Mouse (Mus musculus): ENCODE results near the gene Agt. TPM values are rescaled to one million over a fixed set of nuclear protein-coding genes. Genes with fewer than 3 reads are reported as not detected.
A peak's percentile ranks its signal among the peaks of the same experiment; 100 is the strongest.

Agt gene
- polyA plus RNA-seq, 1 experiment from 2014 or later, result 0.76 TPM

- Histone ChIP-seq H3K9ac (peak within 1 kb of the TSS; percentile 84), H3K27ac (peak within 1 kb of the TSS; percentile 16; the same call in 1 of the 2 replicates), H3K27me3 (ENCODE audit: control insufficient read depth, insufficient read depth, low read length) (peaks cover 9% of the 10 kb centered on the region; the same call in 1 of the 2 replicates), H3K4me1 (replicated peaks; ENCODE audit: control insufficient read depth, insufficient read depth, low read length) (peaks cover 13% of the 10 kb centered on the region), H3K4me2 (replicated peaks) (peak within 1 kb of the TSS; percentile 89), H3K36me3 (replicated peaks; ENCODE audit: control insufficient read depth, insufficient read depth) (peaks cover 5% of the 10 kb centered on the region), H3K4me3 (replicated peaks; ENCODE audit: low read length) (peak within 1 kb of the TSS; percentile 98), H3K9me3 (ENCODE audit: control insufficient read depth, low read length) (no peaks in the 10 kb centered on the region)
- ATAC-seq (ENCODE audit: low FRiP score) (peak; percentile 99), DNase-seq (ENCODE audit: low spot score) (peak; percentile 94)
- 10% methylated on average over 50 of the region's 50 CpGs for WGBS
Measured at GRCm38 (mm10) chr8:124520249-124521080, 49.0 kb downstream of the Agt start, which contains the start of gene Cog2. Gene Cog2 (plus strand): TSS chr8:124520767.

GRCm38 (mm10) chr8:124517142-124517541 lies 52.4 kb downstream of the Agt start:
- H3K27me3 ChIP-seq (ENCODE audit: control insufficient read depth, insufficient read depth, low read length), result peaks cover 9% of the 10 kb centered on the region; the same call in 1 of the 2 replicates
- no peak for ATAC-seq (ENCODE audit: low FRiP score)
- peaks cover 11% of the 10 kb centered on the region for H3K4me1 ChIP-seq (replicated peaks; ENCODE audit: control insufficient read depth, insufficient read depth, low read length)
- no peak overlapping the region for H3K4me3 ChIP-seq (replicated peaks; ENCODE audit: low read length)
- no peak for DNase-seq (ENCODE audit: low spot score)
- no peak overlapping the region for H3K4me2 ChIP-seq (replicated peaks)
- no peaks in the 10 kb centered on the region for H3K9me3 ChIP-seq (ENCODE audit: control insufficient read depth, low read length)
- WGBS, result 70% methylated on average over 6 of the region's 6 CpGs
- H3K9ac ChIP-seq, result no peak overlapping the region
- no peaks in the 10 kb centered on the region for H3K36me3 ChIP-seq (replicated peaks; ENCODE audit: control insufficient read depth, insufficient read depth)
- H3K27ac ChIP-seq, result no peak overlapping the region

DNA sequence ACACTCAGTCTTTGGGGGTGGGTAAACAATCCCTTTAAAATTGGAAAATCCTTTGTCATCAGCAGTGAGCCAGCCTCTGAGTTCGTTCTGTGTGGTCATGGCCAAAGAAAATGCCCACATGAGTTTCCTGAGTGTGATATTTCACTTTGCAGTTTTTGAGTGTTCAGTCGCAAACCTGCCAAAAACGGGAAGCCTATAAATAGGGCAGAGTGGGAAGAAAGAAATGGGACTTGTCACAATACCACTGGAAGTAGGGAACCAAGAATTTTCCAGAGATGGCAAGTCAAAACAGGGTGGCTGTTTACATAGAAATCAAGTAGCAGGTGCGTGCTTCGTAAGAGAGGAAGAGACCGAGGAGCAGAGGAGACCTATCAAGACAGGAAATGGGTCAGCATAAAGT lies 53.0 kb downstream of the Agt start:
- Histone ChIP-seq H3K9me3 (ENCODE audit: control insufficient read depth, low read length) (no peaks in the 10 kb centered on the region), H3K36me3 (replicated peaks; ENCODE audit: control insufficient read depth, insufficient read depth) (no peaks in the 10 kb centered on the region), H3K27ac (no peak overlapping the region), H3K9ac (no peak overlapping the region), H3K4me3 (replicated peaks; ENCODE audit: low read length) (no peak overlapping the region), H3K27me3 (ENCODE audit: control insufficient read depth, insufficient read depth, low read length) (peaks cover 9% of the 10 kb centered on the region; the same call in 1 of the 2 replicates), H3K4me2 (replicated peaks) (no peak overlapping the region), H3K4me1 (replicated peaks; ENCODE audit: control insufficient read depth, insufficient read depth, low read length) (peaks cover 5% of the 10 kb centered on the region)
- ATAC-seq (ENCODE audit: low FRiP score) (no peak), DNase-seq (ENCODE audit: low spot score) (no peak)
- 74% methylated on average over 6 of the region's 6 CpGs for WGBS

DNA sequence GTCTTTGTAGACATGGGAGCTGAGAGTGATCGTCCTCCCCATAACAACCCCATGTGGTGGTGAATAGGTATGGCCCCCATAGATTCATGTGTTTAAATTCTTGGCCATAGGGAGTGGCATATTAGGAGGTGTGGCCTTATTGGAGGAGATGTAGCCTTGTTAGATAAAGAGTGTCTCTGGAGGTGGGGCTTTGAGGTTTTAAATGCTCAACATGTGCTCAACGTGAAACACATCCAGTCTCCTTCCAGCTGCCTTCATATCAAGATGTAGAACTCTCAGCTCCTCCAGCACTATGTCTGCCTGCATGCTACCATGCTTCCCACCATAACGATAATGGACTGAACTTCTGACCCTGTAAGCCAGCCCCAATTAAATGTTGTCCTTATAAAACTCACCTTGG lies 53.5 kb downstream of the Agt start:
- Histone ChIP-seq H3K36me3 (replicated peaks; ENCODE audit: control insufficient read depth, insufficient read depth) (no peaks in the 10 kb centered on the region), H3K4me2 (replicated peaks) (no peak overlapping the region), H3K27ac (no peak overlapping the region), H3K9ac (no peak overlapping the region), H3K4me3 (replicated peaks; ENCODE audit: low read length) (no peak overlapping the region), H3K4me1 (replicated peaks; ENCODE audit: control insufficient read depth, insufficient read depth, low read length) (peaks cover under 1% of the 10 kb centered on the region; the same call in 1 of the 2 replicates), H3K27me3 (ENCODE audit: control insufficient read depth, insufficient read depth, low read length) (peaks cover 9% of the 10 kb centered on the region; the same call in 1 of the 2 replicates), H3K9me3 (ENCODE audit: control insufficient read depth, low read length) (no peaks in the 10 kb centered on the region)
- ATAC-seq (ENCODE audit: low FRiP score) (no peak), DNase-seq (ENCODE audit: low spot score) (no peak)
- 79% methylated on average over 3 of the region's 3 CpGs for WGBS

DNA sequence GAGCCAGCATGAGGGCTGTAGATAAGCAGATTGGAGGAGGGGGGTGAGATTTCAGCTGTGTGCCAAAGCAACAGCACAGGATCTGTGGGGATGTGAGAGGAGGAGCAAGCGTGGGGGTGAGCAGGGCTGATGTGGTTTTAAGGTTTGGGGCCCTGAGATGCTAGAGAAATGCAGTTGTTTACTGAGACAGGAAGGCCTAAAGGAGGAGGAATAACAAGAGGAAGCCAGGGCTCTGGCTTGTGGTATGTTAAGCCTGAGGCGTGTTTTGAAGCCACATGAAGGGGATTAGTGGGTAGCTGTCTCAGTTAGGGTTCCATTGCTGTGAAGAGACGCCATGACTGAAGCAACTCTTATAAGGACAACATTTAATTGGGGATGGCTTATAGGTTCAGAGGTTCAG lies 60.4 kb downstream of the Agt start:
- ATAC-seq (ENCODE audit: low FRiP score), result no peak
- H3K27ac ChIP-seq, result no peak overlapping the region
- WGBS, result 82% methylated on average over 3 of the region's 3 CpGs

DNA sequence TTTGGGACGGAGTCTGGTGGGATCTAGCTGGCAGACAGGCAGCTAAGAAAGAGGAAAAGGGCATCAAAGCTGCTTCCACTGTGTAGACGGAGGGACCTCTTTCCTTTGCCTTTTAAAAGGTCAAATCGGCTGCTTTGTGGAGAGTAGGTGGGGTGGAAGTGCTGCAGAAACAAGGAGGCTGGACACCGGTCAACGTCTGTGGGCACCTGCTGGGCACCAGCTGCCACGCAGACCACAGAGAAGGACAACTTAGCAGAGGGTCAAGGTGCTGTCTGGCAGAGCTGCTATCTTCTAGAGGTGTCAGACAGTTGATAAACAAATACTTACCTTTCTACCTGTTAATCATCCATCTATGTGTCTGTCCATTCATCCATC lies 61.2 kb downstream of the Agt start:
- no peak for DNase-seq (ENCODE audit: low spot score)
- Histone ChIP-seq H3K4me3 (replicated peaks; ENCODE audit: low read length) (no peak overlapping the region), H3K27me3 (ENCODE audit: control insufficient read depth, insufficient read depth, low read length) (no peaks in the 10 kb centered on the region), H3K9ac (no peak overlapping the region), H3K4me1 (replicated peaks; ENCODE audit: control insufficient read depth, insufficient read depth, low read length) (no peaks in the 10 kb centered on the region), H3K9me3 (ENCODE audit: control insufficient read depth, low read length) (peaks cover 4% of the 10 kb centered on the region; the same call in 1 of the 2 replicates), H3K27ac (no peak overlapping the region; the same call in 1 of the 2 replicates), H3K4me2 (replicated peaks) (no peak overlapping the region), H3K36me3 (replicated peaks; ENCODE audit: control insufficient read depth, insufficient read depth) (no peaks in the 10 kb centered on the region)
- no peak for ATAC-seq (ENCODE audit: low FRiP score)
- WGBS, result 64% methylated on average over 6 of the region's 6 CpGs

More for the DNA sequence above, 60.4 kb downstream of the Agt start:
- Histone ChIP-seq H3K4me1 (replicated peaks; ENCODE audit: control insufficient read depth, insufficient read depth, low read length) (no peaks in the 10 kb centered on the region), H3K4me3 (replicated peaks; ENCODE audit: low read length) (no peak overlapping the region), H3K9ac (no peak overlapping the region), H3K4me2 (replicated peaks) (no peak overlapping the region), H3K9me3 (ENCODE audit: control insufficient read depth, low read length) (0 out of 2 replicates have a peak, but pooled peaks cover under 1% of the 10 kb centered on the region), H3K36me3 (replicated peaks; ENCODE audit: control insufficient read depth, insufficient read depth) (no peaks in the 10 kb centered on the region), H3K27me3 (ENCODE audit: control insufficient read depth, insufficient read depth, low read length) (no peaks in the 10 kb centered on the region)
- no peak for DNase-seq (ENCODE audit: low spot score)

- Histone ChIP-seq H3K9me3 (ENCODE audit: control insufficient read depth, low read length) (peaks cover 4% of the 10 kb centered on the region; the same call in 1 of the 2 replicates), H3K36me3 (replicated peaks; ENCODE audit: control insufficient read depth, insufficient read depth) (no peaks in the 10 kb centered on the region), H3K4me1 (replicated peaks; ENCODE audit: control insufficient read depth, insufficient read depth, low read length) (no peaks in the 10 kb centered on the region), H3K4me3 (replicated peaks; ENCODE audit: low read length) (no peak overlapping the region), H3K27me3 (ENCODE audit: control insufficient read depth, insufficient read depth, low read length) (no peaks in the 10 kb centered on the region), H3K4me2 (replicated peaks) (no peak overlapping the region), H3K27ac (no peak overlapping the region; the same call in 1 of the 2 replicates), H3K9ac (no peak overlapping the region)
- DNase-seq (ENCODE audit: low spot score), result no peak
- WGBS, result 75% methylated on average over 8 of the region's 8 CpGs
- ATAC-seq (ENCODE audit: low FRiP score), result no peak
Measured at GRCm38 (mm10) chr8:124507572-124508320, 61.8 kb downstream of the Agt start.

Data from hindbrain, embryonic 14.5 days (tissue).